Mouse (Mus musculus) naive thymus-derived CD4-positive, alpha-beta T cell, adult 2 months (primary cell): ENCODE measurements around the gene Gm3336.

Source experiments
- DNase-seq: peaks from one replicate; pipeline ENCODE4 v3.0.0-alpha.2; 2011; ENCODE audit warnings: low read depth

Gm3336 gene

GRCm38 (mm10) chr8:70747211-70747890, 29.0 kb downstream of the Gm3336 start:
- DNase-seq = no peak

GRCm38 (mm10) chr8:70748246-70749096, 30.1 kb downstream of the Gm3336 start:
- no peak for DNase-seq

GRCm38 (mm10) chr8:70749097-70749674, 30.8 kb downstream of the Gm3336 start:
- DNase-seq = no peak

- no peak for DNase-seq
These were observed 31.9 kb downstream of the Gm3336 start for GRCm38 (mm10) chr8:70750128-70750680.

GRCm38 (mm10) chr8:70752000-70752764, 33.8 kb downstream of the Gm3336 start:
- DNase-seq = peak; percentile 88

- peak; percentile 62 for DNase-seq
These were observed 34.8 kb downstream of the Gm3336 start for GRCm38 (mm10) chr8:70753151-70753550.

GRCm38 (mm10) chr8:70754043-70754870, 35.9 kb downstream of the Gm3336 start, which contains the start of gene Rab3a:
Gene Rab3a (plus strand): TSS chr8:70754679.
- DNase-seq = peak; percentile 97

- peak; percentile 71 for DNase-seq
These were observed 36.7 kb downstream of the Gm3336 start for GRCm38 (mm10) chr8:70754871-70755660.

- no peak for DNase-seq
These were observed 37.5 kb downstream of the Gm3336 start for GRCm38 (mm10) chr8:70755661-70756475.

- DNase-seq = peak; percentile 14
These were observed 38.2 kb downstream of the Gm3336 start for GRCm38 (mm10) chr8:70756476-70757040.

GRCm38 (mm10) chr8:70757523-70758307, 39.4 kb downstream of the Gm3336 start:
- peak; percentile 40 for DNase-seq

- DNase-seq = no peak
These were observed 39.9 kb downstream of the Gm3336 start for GRCm38 (mm10) chr8:70758308-70758615.

GRCm38 (mm10) chr8:70758616-70759561, 40.5 kb downstream of the Gm3336 start:
- no peak for DNase-seq

- peak; percentile 57 for DNase-seq
These were observed 42.0 kb downstream of the Gm3336 start for GRCm38 (mm10) chr8:70760350-70760749.

GRCm38 (mm10) chr8:70760775-70761406, 42.5 kb downstream of the Gm3336 start, which contains the start of gene Mpv17l2:
Gene Mpv17l2 (minus strand): TSS chr8:70760946.
- peak; percentile 97 for DNase-seq

- DNase-seq = no peak
These were observed 43.8 kb downstream of the Gm3336 start for GRCm38 (mm10) chr8:70762118-70762517.
